ENCODE assay signal across 11 mouse cellular contexts in the genomic region with DNA sequence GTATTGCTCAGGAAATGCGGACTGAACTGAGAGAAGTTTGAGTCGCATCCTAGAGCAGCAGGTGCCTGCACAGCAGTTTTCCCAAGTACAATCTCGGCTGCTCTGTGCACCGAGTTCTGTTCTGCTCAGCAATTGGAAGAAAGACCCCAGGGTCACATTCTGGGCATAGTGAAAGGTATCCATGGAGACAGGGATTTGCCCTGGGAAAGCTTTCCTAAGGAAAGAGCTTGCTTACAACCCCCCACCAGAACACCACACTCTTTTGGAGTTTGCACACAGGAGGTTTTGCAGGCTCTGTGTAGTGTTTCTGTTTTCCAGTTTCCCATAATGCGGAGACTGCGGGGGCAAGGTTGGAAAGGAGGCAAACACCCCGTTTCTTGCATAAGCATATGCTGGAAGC.
A peak's percentile ranks its signal among the peaks of the same experiment; 100 is the strongest.
DNase-seq lines count a peak whose midpoint lies in the region; ATAC-seq and TF ChIP-seq lines count a peak whose summit lies in the region.
"Had no signal": no experiment of that assay in that cellular context is flagged by ENCODE, and none has a peak within 500 bp of the region (broad histone marks: within the 10 kb centered on the region; RNA-seq: fewer than 3 reads in every experiment).

No protein-coding gene starts in this region.

- no peaks in the 10 kb centered on the region for H3K9me3 ChIP-seq in forebrain, postnatal 0 days (ENCODE audit: low read length)
- peaks cover 3% of the 10 kb centered on the region; the same call in 1 of the 2 replicates for H3K9me3 ChIP-seq in midbrain, embryonic 14.5 days (ENCODE audit: control insufficient read depth, low read length)
- H3K9me3 ChIP-seq: stomach, embryonic 15.5 days had no signal

- no peak for TF ChIP-seq CTCF in forebrain, postnatal 0 days (IDR thresholded peaks at IDR 0.05; ENCODE audit: low read depth)

- DNase-seq in R1 (ENCODE audit: low read depth, low spot score) = peak; percentile 54
- DNase-seq in embryo, embryonic 11 days = peak; percentile 77
- peak; percentile 43 for DNase-seq in forebrain, postnatal 0 days
- peak; percentile 74 for DNase-seq in midbrain, embryonic 14.5 days
- DNase-seq in thymus, postnatal 4 days = no peak
- DNase-seq in urinary bladder, adult 18-20 months (ENCODE audit: low spot score in 2 of 2) = no peak
- DNase-seq in lung, postnatal 10 days = no peak

- no peak overlapping the region for H3K4me2 ChIP-seq in forebrain, postnatal 0 days (ENCODE audit: low read depth)
- peak overlapping the region; percentile 15; the same call in 1 of the 2 replicates for H3K4me2 ChIP-seq in midbrain, embryonic 14.5 days (ENCODE audit: low read length)
- H3K4me2 ChIP-seq: heart, embryonic 15.5 days; stomach, embryonic 15.5 days had no signal

- H3K36me3 ChIP-seq in forebrain, postnatal 0 days (ENCODE audit: insufficient read depth) = no peaks in the 10 kb centered on the region
- H3K36me3 ChIP-seq in midbrain, embryonic 14.5 days (ENCODE audit: control insufficient read depth, insufficient read depth, low read length) = no peaks in the 10 kb centered on the region
- H3K36me3 ChIP-seq: heart, embryonic 15.5 days; stomach, embryonic 15.5 days had no signal

- ATAC-seq in forebrain, postnatal 0 days = peak; percentile 86
- peak; percentile 73 for ATAC-seq in midbrain, embryonic 14.5 days (ENCODE audit: low FRiP score, low TSS enrichment)
- no peak for ATAC-seq in inflammation-experienced regulatory T-cells, adult 6 months

- peak overlapping the region; percentile 24; the same call in 1 of the 2 replicates for H3K27ac ChIP-seq in forebrain, postnatal 0 days (ENCODE audit: low read depth, low read length)
- no peak overlapping the region for H3K27ac ChIP-seq in midbrain, embryonic 14.5 days (replicated peaks; ENCODE audit: low read depth, low read length)
- H3K27ac ChIP-seq: heart, embryonic 15.5 days; liver, embryonic 14.5 days; stomach, embryonic 15.5 days had no signal

- no peak overlapping the region for H3K9ac ChIP-seq in forebrain, postnatal 0 days
- H3K9ac ChIP-seq in midbrain, embryonic 14.5 days (replicated peaks; ENCODE audit: low read length) = no peak overlapping the region
- H3K9ac ChIP-seq: heart, embryonic 15.5 days; liver, embryonic 14.5 days; stomach, embryonic 15.5 days had no signal

- 0 out of 2 replicates have a peak, but pooled peaks cover 6% of the 10 kb centered on the region for H3K4me1 ChIP-seq in forebrain, postnatal 0 days (ENCODE audit: insufficient read depth)
- peaks cover 14% of the 10 kb centered on the region; the same call in 1 of the 2 replicates for H3K4me1 ChIP-seq in midbrain, embryonic 14.5 days (ENCODE audit: control insufficient read depth, insufficient read depth, low read length)
- H3K4me1 ChIP-seq: heart, embryonic 15.5 days; stomach, embryonic 15.5 days had no signal

- no peaks in the 10 kb centered on the region for H3K27me3 ChIP-seq in forebrain, postnatal 0 days (ENCODE audit: insufficient read depth, low read length)
- H3K27me3 ChIP-seq in midbrain, embryonic 14.5 days (ENCODE audit: control insufficient read depth, insufficient read depth, low read length) = no peaks in the 10 kb centered on the region
- H3K27me3 ChIP-seq: heart, embryonic 15.5 days; stomach, embryonic 15.5 days had no signal

- H3K4me3 ChIP-seq in forebrain, postnatal 0 days (ENCODE audit: low read depth, low read length) = no peak overlapping the region
- H3K4me3 ChIP-seq in midbrain, embryonic 14.5 days (replicated peaks; ENCODE audit: low read depth, low read length) = no peak overlapping the region
- H3K4me3 ChIP-seq: heart, embryonic 15.5 days; stomach, embryonic 15.5 days had no signal

- WGBS in forebrain, postnatal 0 days = 5% methylated on average over 7 of the region's 7 CpGs
- WGBS in midbrain, embryonic 14.5 days = 5% methylated on average over 7 of the region's 7 CpGs

Comparison
In these comparisons a context has a peak if more than half of its experiments do, and no peak if none do; other contexts are left out.
1. DNase-seq: peak in R1 (single experiment), embryo, embryonic 11 days (single experiment), forebrain, postnatal 0 days (single experiment) and midbrain, embryonic 14.5 days (single experiment); none in thymus, postnatal 4 days (single experiment), urinary bladder, adult 18-20 months (0 of 2) and lung, postnatal 10 days (single experiment).